Mouse (Mus musculus) kidney, postnatal 25 days (tissue): ENCODE results near the gene Mad1l1.

Source experiments
- DNase-seq, 2 experiments: peaks; one replicate each; pipeline ENCODE4 v3.0.0; 2021; ENCODE audit warnings: mixed read lengths in 2 of 2

Gene Mad1l1

GRCm38 (mm10) chr5:140082204-140082812 is 239.0 kb downstream of the Mad1l1 start:
- no peak for DNase-seq

GRCm38 (mm10) chr5:140081084-140081483 is 240.3 kb downstream of the Mad1l1 start:
- DNase-seq: no peak

- DNase-seq: no peak
These were observed 241.8 kb downstream of the Mad1l1 start for GRCm38 (mm10) chr5:140079511-140079910.

DNA sequence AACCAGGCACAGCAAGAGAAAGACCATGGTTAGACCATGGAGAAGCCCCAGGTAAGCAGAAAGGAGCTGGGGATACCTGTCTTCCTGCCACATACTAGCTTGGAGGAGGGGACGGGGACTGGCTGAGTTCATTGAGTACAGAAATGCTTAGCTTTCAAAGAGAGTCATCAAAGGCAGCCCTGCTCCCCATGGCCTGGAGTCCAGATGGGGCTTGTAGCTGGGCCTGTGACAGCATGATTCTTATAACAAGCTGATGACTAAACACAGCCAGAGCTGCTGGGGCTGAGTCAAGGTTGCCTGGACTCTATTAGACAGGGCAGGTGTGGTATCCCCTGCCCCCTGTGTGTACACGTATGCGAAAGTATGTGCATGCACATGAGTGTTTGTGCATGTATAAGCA is 242.9 kb downstream of the Mad1l1 start:
- DNase-seq: no peak

- no peak for DNase-seq
These were observed 244.9 kb downstream of the Mad1l1 start for GRCm38 (mm10) chr5:140076438-140076837.

GRCm38 (mm10) chr5:140073671-140074116 is 247.7 kb downstream of the Mad1l1 start:
- DNase-seq: no peak

GRCm38 (mm10) chr5:140073148-140073670 is 248.1 kb downstream of the Mad1l1 start:
- no peak for DNase-seq

DNA sequence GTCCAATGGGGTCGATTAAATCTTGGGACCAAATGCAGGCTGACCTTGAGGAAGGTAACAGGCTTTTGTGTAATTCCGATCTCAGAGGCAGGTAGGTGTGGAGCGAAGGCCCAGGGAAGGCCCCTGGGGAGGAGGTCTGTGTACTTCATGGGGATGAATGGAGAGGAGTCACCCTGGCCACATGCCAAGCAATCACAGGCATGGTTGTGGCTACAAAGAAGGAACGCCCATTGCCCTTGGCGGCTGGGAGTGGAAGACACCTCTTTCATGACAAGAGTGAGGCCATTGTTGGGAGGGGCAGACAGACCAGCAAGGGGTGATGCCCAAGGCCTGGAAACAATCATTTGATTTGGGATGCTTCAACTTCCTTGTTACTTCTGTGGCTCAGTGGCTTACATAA is 252.8 kb downstream of the Mad1l1 start:
- DNase-seq: no peak

DNA sequence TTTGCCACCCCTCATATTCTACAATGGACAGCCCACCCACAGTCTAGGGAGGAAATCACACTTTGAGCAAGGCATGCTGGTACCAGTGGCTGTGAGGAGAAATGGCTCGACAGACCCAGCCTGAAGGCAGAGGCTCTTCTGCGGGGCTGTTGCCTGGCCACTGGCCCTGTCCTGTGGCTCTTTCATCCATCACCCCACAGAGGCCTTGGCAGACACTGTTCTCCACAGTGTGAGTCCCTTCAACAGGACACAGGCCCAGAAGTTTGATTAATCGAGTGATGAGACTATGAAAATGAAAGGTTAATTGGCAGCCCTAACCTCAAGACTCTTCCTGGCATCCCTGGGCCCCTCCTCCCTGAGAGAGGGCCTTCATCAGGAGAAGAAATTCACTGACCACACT is 253.3 kb downstream of the Mad1l1 start:
- no peak for DNase-seq

DNA sequence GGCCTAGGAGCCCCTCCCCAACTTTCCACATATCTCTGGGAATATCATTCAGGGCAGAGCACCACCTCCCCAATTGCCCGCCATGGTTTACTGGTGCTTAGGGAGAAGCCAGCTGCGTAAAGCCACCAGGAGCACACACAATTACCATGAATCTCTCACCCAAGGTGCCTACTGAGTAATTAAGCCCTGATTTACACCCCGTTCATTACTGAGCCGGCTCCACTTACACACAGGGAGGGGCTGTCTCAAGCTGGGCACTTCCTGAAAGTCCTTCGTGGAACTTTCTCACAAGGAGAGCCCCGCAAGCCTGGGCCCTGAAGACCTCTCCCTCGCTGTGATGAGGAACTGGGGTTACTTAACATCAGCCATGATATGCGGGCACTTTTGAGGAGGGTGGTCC is 254.6 kb downstream of the Mad1l1 start:
- no peak for DNase-seq

DNA sequence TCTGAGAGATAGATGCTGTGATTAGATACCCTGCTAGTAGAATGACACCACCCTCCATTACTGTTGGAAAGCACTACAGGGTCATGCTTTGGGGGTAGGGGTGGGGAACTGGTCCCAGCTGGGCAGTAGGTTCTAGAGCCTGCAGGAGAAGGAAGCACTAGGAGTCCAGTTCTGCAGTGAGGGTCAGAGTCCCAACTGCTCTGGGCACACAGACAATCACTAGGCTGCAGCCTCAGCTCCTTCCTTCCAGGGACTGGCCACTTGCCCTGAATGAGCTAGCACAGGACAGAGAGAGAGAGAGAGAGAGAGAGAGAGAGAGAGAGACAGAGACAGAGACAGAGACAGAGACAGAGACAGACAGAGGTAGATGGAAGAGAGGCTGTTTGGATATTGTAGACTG is 255.1 kb downstream of the Mad1l1 start:
- DNase-seq: peak in 1 of 2 experiments; percentile 28

- DNase-seq: no peak
These were observed 255.9 kb downstream of the Mad1l1 start for GRCm38 (mm10) chr5:140065281-140065945.

DNA sequence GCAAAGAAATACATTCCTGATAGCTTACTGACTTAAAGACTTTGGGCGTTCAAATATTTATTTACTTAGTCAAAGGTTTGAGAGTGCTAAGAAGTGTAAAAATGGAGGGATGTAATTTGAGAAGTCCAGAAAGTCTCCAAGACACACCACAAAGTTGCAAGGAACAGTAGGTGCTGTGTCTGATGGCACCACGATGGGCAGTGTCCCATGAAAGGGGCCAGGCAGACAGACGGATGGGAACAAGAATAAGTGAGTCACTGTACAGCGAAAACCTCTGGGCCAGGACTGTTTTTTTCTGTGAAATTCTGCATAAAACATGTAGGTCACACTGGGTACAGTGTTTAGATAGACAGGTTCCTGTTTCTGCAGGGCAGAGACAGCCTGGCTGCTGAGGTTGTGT is 256.8 kb downstream of the Mad1l1 start:
- DNase-seq: no peak

- no peak for DNase-seq
These were observed 258.5 kb downstream of the Mad1l1 start for GRCm38 (mm10) chr5:140062828-140063227.

GRCm38 (mm10) chr5:140062316-140062715 is 259.0 kb downstream of the Mad1l1 start:
- DNase-seq: no peak

GRCm38 (mm10) chr5:140061296-140061879 is 260.0 kb downstream of the Mad1l1 start:
- DNase-seq: no peak

DNA sequence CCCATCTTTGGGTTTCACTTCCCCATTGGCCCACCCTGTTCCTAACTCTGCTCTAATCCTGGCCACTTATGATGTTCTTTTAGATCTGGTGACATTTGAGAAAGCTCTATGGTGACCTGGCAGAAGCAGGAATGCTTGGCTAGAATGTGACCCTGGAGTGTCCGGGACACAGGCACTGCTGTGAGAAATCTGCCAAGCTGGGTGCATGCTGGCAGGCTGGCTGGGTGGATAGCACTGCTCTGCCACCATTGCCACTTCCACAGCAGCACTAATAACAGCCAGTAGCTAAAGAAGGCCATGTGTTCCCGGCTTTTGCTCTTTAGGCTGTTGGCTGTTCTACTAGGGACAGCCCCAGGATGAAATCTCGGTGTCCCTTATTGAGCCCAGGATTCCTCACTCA is 265.1 kb downstream of the Mad1l1 start:
- no peak for DNase-seq

DNA sequence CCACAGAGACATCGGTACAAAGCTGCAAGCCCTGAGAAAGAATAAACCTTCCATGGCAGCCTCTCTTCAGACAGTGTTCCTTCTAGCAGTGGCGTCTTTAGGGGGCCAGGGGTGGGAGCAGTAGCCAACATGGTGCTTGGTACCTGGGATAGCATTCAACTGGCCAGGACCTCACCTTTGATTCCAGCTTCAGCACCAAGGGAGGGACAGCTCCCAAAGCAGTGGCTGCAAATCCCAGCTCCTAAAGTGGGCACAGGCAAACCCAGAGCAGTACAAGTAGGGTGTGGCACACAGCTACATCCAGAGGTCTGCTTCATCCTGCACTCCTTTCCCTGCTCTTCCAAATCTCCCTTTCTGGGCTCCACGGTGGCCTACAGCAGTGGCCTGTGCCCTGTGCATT is 265.9 kb downstream of the Mad1l1 start:
- DNase-seq: peak in 1 of 2 experiments; percentile 18

DNA sequence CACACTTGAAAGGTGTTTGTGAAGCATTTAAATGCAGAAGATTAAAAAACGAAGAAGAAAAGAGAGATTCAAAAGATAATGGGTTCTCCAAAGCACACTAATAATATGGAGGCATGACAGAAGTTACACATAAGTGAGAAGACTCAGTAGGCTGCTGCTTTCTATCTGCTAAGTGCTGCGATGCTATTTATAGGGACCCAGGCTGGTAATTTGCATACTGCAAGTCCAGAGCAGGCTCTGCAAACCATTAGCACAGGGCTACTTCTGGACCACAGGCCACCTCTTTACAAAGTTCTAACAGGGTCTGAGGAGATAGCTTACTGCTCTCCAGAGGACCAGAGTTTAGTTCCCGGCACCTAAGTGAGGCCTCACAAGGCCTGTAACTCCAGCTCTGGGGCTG is 267.7 kb downstream of the Mad1l1 start:
- no peak for DNase-seq

DNA sequence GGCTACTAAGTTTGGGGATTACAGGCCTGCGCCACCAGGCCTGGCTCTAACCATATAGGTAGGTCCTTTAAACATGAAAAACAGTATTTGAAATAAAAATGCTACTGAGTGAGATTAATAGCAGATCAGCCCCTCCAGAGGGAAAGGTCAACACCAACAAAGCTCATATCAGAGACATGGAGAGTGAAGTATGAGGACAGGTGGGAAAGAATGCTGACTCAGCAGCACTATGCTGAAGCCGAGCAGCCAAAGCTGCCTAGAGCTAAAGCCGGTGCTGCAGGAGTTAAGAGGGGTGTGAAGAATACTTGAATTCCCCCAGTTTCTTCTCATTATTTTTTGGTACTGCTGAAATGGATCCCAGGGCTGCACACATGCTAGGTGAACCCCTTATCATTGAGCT is 268.9 kb downstream of the Mad1l1 start:
- no peak for DNase-seq

DNA sequence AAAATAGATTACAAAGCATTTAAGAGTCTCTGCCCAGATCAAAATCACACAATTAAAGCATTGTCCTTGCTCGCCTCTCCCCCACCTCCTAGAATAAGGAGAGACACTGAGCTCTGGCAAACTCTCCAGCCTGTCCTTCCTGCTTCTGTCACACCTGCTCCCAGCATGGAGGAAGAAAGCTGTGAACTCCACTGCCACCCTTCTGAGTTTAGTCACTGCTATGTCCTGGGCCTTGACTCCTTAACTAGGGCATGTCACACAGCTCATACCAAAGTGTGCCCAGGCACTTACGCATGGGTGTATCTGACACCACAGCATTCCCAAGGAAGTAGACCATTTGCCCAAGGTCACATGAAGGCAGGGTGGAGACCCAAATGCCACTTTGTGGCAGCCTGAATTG is 275.9 kb downstream of the Mad1l1 start:
- no peak for DNase-seq

DNA sequence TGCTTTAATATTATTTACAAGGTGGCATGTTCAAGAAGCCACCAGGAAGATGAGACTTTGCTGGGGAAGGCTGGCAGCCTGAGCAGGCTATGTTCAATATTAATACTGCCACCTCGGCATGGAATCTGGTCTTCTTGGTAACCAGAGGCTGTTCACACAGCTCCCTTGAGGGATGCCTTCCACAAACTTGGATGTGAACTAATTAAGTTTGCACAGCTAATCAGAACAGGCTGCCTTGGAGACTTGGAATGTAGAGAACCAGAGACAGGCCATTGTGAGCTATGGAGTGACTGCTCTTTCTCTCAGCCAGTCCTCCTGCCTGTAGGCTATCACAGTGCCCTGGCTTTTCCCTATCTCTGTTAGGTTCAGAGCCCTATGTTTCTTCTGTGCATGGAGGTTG is 278.4 kb downstream of the Mad1l1 start:
- no peak for DNase-seq

GRCm38 (mm10) chr5:140042002-140042611 is 279.2 kb downstream of the Mad1l1 start:
- peak in 1 of 2 experiments; percentile 30 for DNase-seq

GRCm38 (mm10) chr5:140041055-140041454 is 280.3 kb downstream of the Mad1l1 start:
- no peak for DNase-seq
